Mouse (Mus musculus) CD4-positive helper T cell, adult 2 months (primary cell): ENCODE results near the gene 1700006A11Rik.
"Not testable (repeated sequence)": the region's sequence is repeated elsewhere in the genome, so short reads cannot be mapped to it uniquely, and the experiment has no call there.

Experiments used
- DNase-seq: peaks from one replicate; pipeline ENCODE4 v3.0.0-alpha.2; 2012; ENCODE audit warnings: low read depth, missing footprints, low spot score

The 1700006A11Rik gene

GRCm38 (mm10) chr3:124425940-124426339 lies at the start of gene 1700006A11Rik:
Gene 1700006A11Rik (minus strand): TSS chr3:124426040.
- DNase-seq, result no peak

- not testable (repeated sequence) for DNase-seq
Observed at GRCm38 (mm10) chr3:124474291-124474690, 48.5 kb upstream of the 1700006A11Rik start.

GRCm38 (mm10) chr3:124466102-124466730 lies 40.4 kb upstream of the 1700006A11Rik start:
- no peak for DNase-seq

GRCm38 (mm10) chr3:124392201-124392600 lies 33.6 kb downstream of the 1700006A11Rik start:
- DNase-seq, result no peak

- no peak for DNase-seq
Observed at GRCm38 (mm10) chr3:124390101-124390500, 35.7 kb downstream of the 1700006A11Rik start.

- no peak for DNase-seq
Observed at GRCm38 (mm10) chr3:124389650-124390049, 36.2 kb downstream of the 1700006A11Rik start.

GRCm38 (mm10) chr3:124385377-124385776 lies 40.5 kb downstream of the 1700006A11Rik start:
- not testable (repeated sequence) for DNase-seq

GRCm38 (mm10) chr3:124372031-124372430 lies 53.8 kb downstream of the 1700006A11Rik start:
- DNase-seq, result no peak

GRCm38 (mm10) chr3:124357533-124357932 lies 68.3 kb downstream of the 1700006A11Rik start:
- no peak for DNase-seq
